Mouse (Mus musculus) G1E-ER4 (cell line): ENCODE measurements around the gene Sema4d. TPM values are rescaled to one million over a fixed set of nuclear protein-coding genes. Genes with fewer than 3 reads are reported as not detected.

Experiments used
- GATA1 ChIP-seq: IDR thresholded peaks from one replicate; pipeline ENCODE4 v1.8.0; 2012; ENCODE audit warnings: low read length, inconsistent platforms
- polyA plus RNA-seq: library from polyadenylated mRNA; stranded (reverse); fragments of >175 nt; gene quantifications from 2 replicates; pipeline ENCODE4 v1.2.3, GENCODE M21; 2012

The Sema4d gene
- polyA plus RNA-seq: 76.3 and 79.3 TPM in 2 replicates

GRCm38 (mm10) chr13:51793425-51793891, at the start of gene Sema4d:
Gene Sema4d (minus strand): TSS chr13:51793747.
- no peak for TF ChIP-seq GATA1

- no peak for TF ChIP-seq GATA1
Measured at GRCm38 (mm10) chr13:51843298-51843697, 49.8 kb upstream of the Sema4d start.

- TF ChIP-seq GATA1: no peak
Measured at GRCm38 (mm10) chr13:51842773-51843172, 49.2 kb upstream of the Sema4d start.

- no peak for TF ChIP-seq GATA1
Measured at GRCm38 (mm10) chr13:51842191-51842590, 48.6 kb upstream of the Sema4d start.

- no peak for TF ChIP-seq GATA1
Measured at GRCm38 (mm10) chr13:51841541-51842115, 48.1 kb upstream of the Sema4d start.

GRCm38 (mm10) chr13:51840702-51841101, 47.2 kb upstream of the Sema4d start:
- TF ChIP-seq GATA1: no peak

- TF ChIP-seq GATA1: no peak
Measured at GRCm38 (mm10) chr13:51839250-51840026, 45.9 kb upstream of the Sema4d start.

- no peak for TF ChIP-seq GATA1
Measured at GRCm38 (mm10) chr13:51837402-51837801, 43.9 kb upstream of the Sema4d start.

- no peak for TF ChIP-seq GATA1
Measured at GRCm38 (mm10) chr13:51834520-51834919, 41.0 kb upstream of the Sema4d start.

- no peak for TF ChIP-seq GATA1
Measured at GRCm38 (mm10) chr13:51833611-51834010, 40.1 kb upstream of the Sema4d start.

GRCm38 (mm10) chr13:51832491-51832890, 38.9 kb upstream of the Sema4d start:
- TF ChIP-seq GATA1: no peak

- TF ChIP-seq GATA1: no peak
Measured at GRCm38 (mm10) chr13:51830744-51831450, 37.4 kb upstream of the Sema4d start.

GRCm38 (mm10) chr13:51823822-51824495, 30.4 kb upstream of the Sema4d start:
- no peak for TF ChIP-seq GATA1

- no peak for TF ChIP-seq GATA1
Measured at GRCm38 (mm10) chr13:51821988-51822387, 28.4 kb upstream of the Sema4d start.

GRCm38 (mm10) chr13:51819351-51819750, 25.8 kb upstream of the Sema4d start:
- no peak for TF ChIP-seq GATA1

- no peak for TF ChIP-seq GATA1
Measured at GRCm38 (mm10) chr13:51818944-51819326, 25.4 kb upstream of the Sema4d start.
